Mouse (Mus musculus): ENCODE measurements at regions not wholly inside any gene's neighbourhood (a gene's known extent, or its start where the extent isn't known, plus 50 kb on each side); places are given as distances from the start of the nearest gene placed in this dataset.

GRCm38 (mm10) chr8:113191537-113191936 is 443.9 kb upstream of the Mon1b start:
- H3K27me3 ChIP-seq (ENCODE audit: control insufficient read depth in 1 of 2, insufficient read depth in 2 of 2, low read length in 2 of 2) = no peaks in the 10 kb centered on the region
- TF ChIP-seq CHD2 (IDR thresholded peaks at IDR 0.05; ENCODE audit: low read length) (no peak), MYB (IDR thresholded peaks at IDR 0.05; ENCODE audit: low read depth, low read length) (no peak), E2F4 (IDR thresholded peaks at IDR 0.05; ENCODE audit: borderline replicate concordance, low read depth, low read length) (no peak), POLR2A (IDR thresholded peaks at IDR 0.05; ENCODE audit: control insufficient read depth in 1 of 2, insufficient read depth in 1 of 2, low read depth in 1 of 2, low read length in 2 of 2, poor library complexity in 1 of 2) (no peak), MAFK (IDR thresholded peaks at IDR 0.05; ENCODE audit: borderline replicate concordance, low read depth, low read length) (no peak), GABPA (IDR thresholded peaks at IDR 0.05; ENCODE audit: low read depth, low read length) (no peak), ZKSCAN1 (IDR thresholded peaks at IDR 0.05; ENCODE audit: low read depth, low read length) (no peak)
- no peak overlapping the region for H3K27ac ChIP-seq (ENCODE audit: control insufficient read depth, low read depth, low read length)
- no peaks in the 10 kb centered on the region for H3K9me3 ChIP-seq (replicated peaks; ENCODE audit: insufficient read depth, low read length)
- H3K4me1 ChIP-seq (ENCODE audit: control insufficient read depth in 1 of 2, insufficient read depth in 2 of 2, low read length in 2 of 2) = no peaks in the 10 kb centered on the region
- no peak for DNase-seq (ENCODE audit: low read depth, low spot score)
- H3K9ac ChIP-seq (ENCODE audit: control insufficient read depth, low read depth, low read length, poor library complexity, severe bottlenecking) = no peak overlapping the region
- H3K79me2 ChIP-seq (ENCODE audit: control insufficient read depth, insufficient read depth, low read length, poor library complexity) = no peaks in the 10 kb centered on the region
- H3K36me3 ChIP-seq (ENCODE audit: control insufficient read depth in 1 of 2, insufficient read depth in 2 of 2, low read length in 2 of 2) = no peaks in the 10 kb centered on the region
- no peak overlapping the region for H3K4me3 ChIP-seq (ENCODE audit: control insufficient read depth in 1 of 2, insufficient read depth in 1 of 2, low read depth in 2 of 2, low read length in 2 of 2)
